Mouse (Mus musculus) layer of hippocampus, adult 18-20 months (tissue): ENCODE results near the gene Paox. TPM values are rescaled to one million over a fixed set of nuclear protein-coding genes. Genes with fewer than 3 reads are reported as not detected.
A peak's percentile ranks its signal among the peaks of the same experiment; 100 is the strongest.
"Not testable (repeated sequence)": the region's sequence is repeated elsewhere in the genome, so short reads cannot be mapped to it uniquely, and the experiment has no call there.

Experiments used
- DNase-seq, 2 experiments: peaks; one replicate each; pipeline ENCODE4 v3.0.0; 2022; ENCODE audit warnings: low spot score in 2 of 2
- total RNA-seq, 2 experiments: library from RNA; stranded (reverse); gene quantifications; 2 replicates each; pipeline ENCODE4 v1.2.3; 2021

Paox gene
- total RNA-seq, 2 experiments from 2014 or later = 4.7 to 5.2 TPM

DNA sequence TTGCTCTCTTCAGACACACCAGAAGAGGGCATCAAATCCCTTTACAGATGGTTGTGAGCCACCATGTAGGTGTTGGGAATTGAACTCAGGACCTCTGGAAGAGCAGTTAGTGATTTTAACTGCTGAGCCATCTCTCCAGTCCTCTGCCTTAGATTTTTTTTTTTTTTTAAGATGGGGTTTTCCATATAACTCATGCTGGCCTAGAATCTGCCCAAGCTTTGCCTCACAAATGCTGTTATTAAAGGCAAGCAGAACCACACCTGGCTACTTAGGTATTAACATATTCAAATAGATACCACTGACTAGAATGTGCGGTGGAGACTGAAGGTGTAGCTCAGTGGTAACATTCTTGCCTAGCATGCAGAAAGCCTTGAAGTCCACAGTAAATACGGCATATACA, 4.9 kb downstream of the Paox start:
- no peak for DNase-seq

- DNase-seq = no peak
These were observed 5.8 kb downstream of the Paox start for GRCm38 (mm10) chr7:140121338-140121910.

GRCm38 (mm10) chr7:140122765-140123164, 7.2 kb downstream of the Paox start:
- DNase-seq = no peak

DNA sequence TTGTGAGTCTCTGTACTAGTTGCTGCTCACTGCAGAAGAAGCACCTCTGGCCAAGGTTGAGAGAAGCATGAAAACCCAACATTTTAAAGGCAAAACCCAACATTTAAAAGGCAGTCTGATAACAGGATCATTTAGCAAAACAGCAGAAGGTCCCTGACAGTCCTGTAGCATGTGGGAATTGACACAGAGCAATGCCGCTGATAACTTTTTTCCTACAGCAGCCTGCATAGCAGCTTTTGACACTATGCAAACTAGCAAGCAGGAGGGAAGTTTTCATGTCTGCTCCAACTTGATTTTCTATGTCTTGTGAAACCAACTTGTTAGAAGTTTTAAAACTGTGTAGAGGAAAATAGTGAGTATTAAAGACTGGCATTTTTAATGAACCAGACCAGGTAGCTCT, 8.8 kb downstream of the Paox start:
- DNase-seq = no peak

GRCm38 (mm10) chr7:140125278-140126021, 9.9 kb downstream of the Paox start:
- peak; percentile 80 to 88 for DNase-seq

- no peak for DNase-seq
These were observed 10.4 kb downstream of the Paox start for GRCm38 (mm10) chr7:140126022-140126350.

DNA sequence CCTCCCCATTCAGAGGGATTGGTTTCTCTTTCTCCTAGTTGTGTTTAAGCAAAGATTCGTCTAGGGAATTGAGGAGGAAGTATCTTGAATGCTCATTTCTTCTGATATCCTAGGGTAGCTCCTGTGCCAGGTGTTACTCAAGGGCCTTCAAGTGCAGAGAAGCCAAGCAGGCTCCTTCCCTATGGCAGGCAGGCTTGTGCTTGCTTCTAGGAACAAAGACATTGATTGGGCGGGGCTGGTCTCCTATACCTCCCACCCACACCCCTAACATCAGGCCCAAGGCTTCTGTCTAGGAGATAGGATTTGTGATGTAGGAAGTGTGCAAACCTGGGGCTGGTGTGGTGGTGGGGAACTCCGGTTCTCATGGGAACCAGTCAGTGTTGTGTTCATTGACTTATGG, 11.3 kb downstream of the Paox start:
- no peak for DNase-seq

DNA sequence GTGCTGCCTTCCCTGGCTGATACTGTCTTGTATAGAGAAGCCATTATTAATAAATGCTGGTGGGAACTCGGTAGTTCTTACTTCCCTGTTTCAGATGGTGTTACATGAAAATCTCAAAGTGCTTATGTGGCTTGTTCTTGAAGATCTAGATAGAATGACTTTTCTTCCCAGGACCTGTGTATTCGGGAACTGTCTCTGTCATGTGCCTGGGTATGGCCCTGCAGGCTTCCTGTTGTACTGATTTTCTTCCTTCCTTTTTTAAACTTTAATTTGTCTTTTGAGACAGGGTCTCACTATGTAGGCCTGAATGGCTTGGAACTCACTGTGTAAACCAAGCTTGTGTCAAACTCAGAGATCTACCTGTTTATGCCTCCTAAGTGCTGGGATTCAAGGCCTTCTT, 12.3 kb downstream of the Paox start:
- no peak for DNase-seq

- DNase-seq = not testable (repeated sequence)
These were observed 16.6 kb downstream of the Paox start for GRCm38 (mm10) chr7:140132184-140132583.

- not testable (repeated sequence) for DNase-seq
These were observed 18.4 kb downstream of the Paox start for GRCm38 (mm10) chr7:140134033-140134432.

GRCm38 (mm10) chr7:140135106-140135770, 19.6 kb downstream of the Paox start:
- DNase-seq = no peak

- DNase-seq = peak; percentile 94 to 99
These were observed 21.8 kb downstream of the Paox start, which contains the start of gene Mtg1 for GRCm38 (mm10) chr7:140137135-140138020. Gene Mtg1 (plus strand): TSS chr7:140137564.

DNA sequence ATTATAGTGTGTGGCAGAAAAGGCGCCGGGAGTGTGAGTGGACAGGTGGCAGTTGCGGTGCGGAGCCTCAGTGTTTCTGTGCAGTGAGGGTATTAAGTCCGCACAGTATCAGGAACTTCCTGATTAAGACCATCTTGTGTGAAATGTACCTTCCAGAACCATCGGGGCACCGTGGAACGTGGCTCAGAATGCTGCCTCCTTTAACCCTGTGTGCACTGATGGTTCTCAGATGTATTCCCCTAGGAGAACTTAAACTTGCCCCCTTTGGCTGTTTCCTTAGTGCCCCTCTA, 22.4 kb downstream of the Paox start:
- DNase-seq = no peak

DNA sequence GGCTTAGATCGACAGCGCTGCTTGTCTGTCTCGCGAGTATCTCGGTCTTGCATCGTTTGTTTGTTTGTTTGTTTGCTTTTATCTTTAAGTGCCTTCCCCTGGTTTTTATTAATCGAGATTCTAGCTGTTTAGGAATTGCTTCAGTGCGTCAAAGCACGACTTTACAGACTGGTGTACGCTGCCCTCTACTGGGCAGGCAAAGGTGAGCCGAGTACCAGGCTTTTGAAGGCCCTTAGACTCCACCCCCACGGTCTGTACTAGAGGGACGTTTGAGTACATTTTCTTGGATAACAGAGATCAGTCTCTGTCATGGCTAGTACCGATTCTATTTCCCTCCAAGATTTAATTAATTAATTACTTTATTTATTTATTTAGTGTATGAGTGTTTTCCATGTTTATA, 25.8 kb downstream of the Paox start:
- DNase-seq = peak in 1 of 2 experiments; percentile 81

GRCm38 (mm10) chr7:140144550-140144949, 29.0 kb downstream of the Paox start:
- no peak for DNase-seq

GRCm38 (mm10) chr7:140153383-140153782, 37.8 kb downstream of the Paox start:
- peak in 1 of 2 experiments; percentile 51 for DNase-seq

- DNase-seq = no peak
These were observed 38.2 kb downstream of the Paox start for GRCm38 (mm10) chr7:140153829-140154217.

DNA sequence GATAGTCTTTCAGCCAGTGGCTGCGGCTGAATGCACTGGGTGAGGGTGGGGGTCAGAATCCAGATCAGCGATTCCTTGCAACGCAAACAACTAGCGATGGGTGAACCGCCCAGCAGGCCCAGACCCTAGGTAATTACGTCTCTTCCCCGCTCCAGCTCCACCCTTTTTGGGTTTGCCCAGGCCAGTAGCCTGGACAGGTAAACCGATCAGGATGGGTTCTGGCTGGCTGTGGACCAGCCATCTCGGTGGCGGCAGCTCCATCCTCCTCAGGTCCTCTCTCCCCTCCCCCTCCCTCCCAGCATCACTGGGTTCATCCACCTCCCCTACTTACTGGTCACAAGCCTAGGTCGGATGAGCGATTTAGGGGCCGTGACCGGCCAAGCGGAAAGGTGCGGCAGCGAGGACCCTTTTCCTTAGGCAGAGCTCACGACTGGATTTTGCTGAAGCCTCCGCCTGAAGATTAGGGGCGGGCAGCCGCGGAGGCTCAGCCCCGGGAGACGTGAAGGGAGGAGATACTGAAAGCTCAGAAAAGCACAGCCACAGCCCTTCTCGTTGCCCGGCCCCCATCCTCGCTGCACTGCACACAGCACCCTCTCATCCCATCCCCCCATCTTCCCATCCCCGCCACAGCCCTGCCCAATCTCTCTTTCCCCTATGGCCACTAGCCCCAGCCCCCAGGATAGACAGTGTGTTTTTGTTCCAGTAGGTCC, 38.8 kb downstream of the Paox start, which contains the start of gene Sprn:
Gene Sprn, minus strand, starts transcription at position 660 of the 710 bp plus-strand sequence.
- DNase-seq = peak; percentile 72 to 88

DNA sequence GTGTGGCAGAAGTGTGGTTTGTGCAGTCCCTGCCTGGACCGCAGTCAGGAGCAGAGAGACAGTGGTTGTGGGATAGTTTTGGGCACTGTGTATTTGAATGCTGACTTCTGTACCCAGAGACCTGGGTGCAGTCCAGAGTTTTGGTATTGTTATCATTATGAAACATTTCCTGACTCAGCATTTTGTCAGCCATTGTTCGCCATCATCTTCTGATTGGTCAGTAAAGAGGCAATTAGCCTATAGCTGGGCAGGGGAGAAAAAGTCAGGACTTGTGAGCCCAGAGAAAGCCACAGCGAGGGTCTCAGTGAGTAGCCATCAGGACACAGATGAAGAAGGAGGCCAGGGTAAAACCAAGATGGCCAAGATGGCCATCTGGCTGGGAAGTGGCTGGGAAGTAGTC, 44.8 kb downstream of the Paox start:
- no peak for DNase-seq

- no peak for DNase-seq
These were observed 49.1 kb downstream of the Paox start, which contains the start of gene Olfr522 for GRCm38 (mm10) chr7:140164664-140165063. Gene Olfr522 (minus strand): TSS chr7:140164764.

GRCm38 (mm10) chr7:140167950-140168349, 52.4 kb downstream of the Paox start:
- no peak for DNase-seq
